Mouse (Mus musculus): ENCODE data around the gene Hcls1. TPM values are rescaled to one million over a fixed set of nuclear protein-coding genes. Genes with fewer than 3 reads are reported as not detected.

The Hcls1 gene
- polyA plus RNA-seq (2012; rRNA removed): 7.3 and 12.3 TPM in 2 replicates
- 5.1 and 5.8 TPM in 2 replicates for polyA plus RNA-seq (2014; fragmentation: Nextera tagmentation; extraction: Ambion mirVana)

DNA sequence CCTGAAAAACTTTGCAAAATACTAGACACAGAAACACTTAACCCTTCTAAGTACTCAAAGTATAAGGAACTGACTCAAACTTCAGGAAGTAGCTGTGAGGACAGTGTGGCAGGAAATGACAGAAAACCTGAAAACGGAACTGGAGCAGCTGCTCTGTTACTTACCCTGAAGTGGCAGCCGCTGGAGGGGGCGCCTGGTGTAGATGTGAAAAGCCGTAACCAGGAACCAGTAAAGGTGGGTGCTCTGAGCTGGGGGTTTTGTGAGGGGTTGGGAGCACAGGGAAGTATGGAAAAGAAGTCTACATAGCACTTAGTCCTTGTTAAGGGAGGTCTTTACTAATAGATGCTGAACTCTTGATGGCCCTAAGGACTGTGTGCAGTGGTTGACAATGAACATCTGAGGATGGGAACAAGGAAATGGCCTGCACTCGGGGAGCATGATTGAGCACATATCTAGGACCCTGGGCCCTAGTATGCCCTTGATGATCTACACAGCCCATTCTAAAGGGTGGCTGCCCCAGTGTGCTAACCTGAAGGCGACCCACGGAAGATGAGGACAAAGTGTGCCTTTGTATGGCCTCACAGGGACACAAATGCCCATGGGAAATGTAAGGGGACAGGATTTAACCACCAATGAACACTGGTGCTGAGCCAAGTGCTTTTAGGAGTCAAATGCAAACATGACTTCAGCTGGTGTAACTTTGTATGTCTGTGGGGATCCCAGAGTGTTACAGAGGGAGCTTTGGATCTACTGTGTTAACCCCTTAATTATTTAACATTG, at the start of gene Hcls1:
TSS of gene Hcls1 (plus strand) at position 143 of the 780 bp plus-strand sequence.
- H3K36me3 ChIP-seq (replicated peaks; ENCODE audit: control insufficient read depth, insufficient read depth, low read depth): peaks cover 5% of the 10 kb centered on the region; the same call in 1 of the 2 replicates
- WGBS (ENCODE audit: insufficient replicate concordance): 19% methylated on average over 7 of the region's 7 CpGs
- TF ChIP-seq EP300 (IDR thresholded peaks at IDR 0.05; ENCODE audit: low read depth): no peak
- TF ChIP-seq CTCF (IDR thresholded peaks at IDR 0.05; ENCODE audit: low read depth): no peak
- H3K9ac ChIP-seq (replicated peaks): peak within 1 kb of the TSS; percentile 49; the same call in 1 of the 2 replicates
- H3K4me3 ChIP-seq (ENCODE audit: insufficient read depth in 1 of 2, low read depth in 2 of 2, low read length in 2 of 2): peak within 1 kb of the TSS; percentile 33 to 49
- H3K4me2 ChIP-seq (ENCODE audit: low read depth): peak within 1 kb of the TSS; percentile 48
- no peaks in the 10 kb centered on the region for H3K9me3 ChIP-seq (ENCODE audit: control insufficient read depth, low read length)
- peaks cover 0 to 11% of the 10 kb centered on the region in 2 experiments; a peak in 3 of 4 replicates for H3K4me1 ChIP-seq (replicated peaks; ENCODE audit: control insufficient read depth in 2 of 2, insufficient read depth in 2 of 2, low read length in 1 of 2)
- H3K27ac ChIP-seq: peak within 1 kb of the TSS; percentile 2; the same call in 1 of the 2 replicates
- peak; percentile 44; the same call in 1 of the 2 replicates for ATAC-seq (ENCODE audit: insufficient read depth)
- DNase-seq (ENCODE audit: low read depth in 3 of 3, low spot score in 3 of 3): peak in 2 of 3 experiments; percentile 20 to 31
- H3K27me3 ChIP-seq (ENCODE audit: control insufficient read depth, insufficient read depth, low read length): no peaks in the 10 kb centered on the region

DNA sequence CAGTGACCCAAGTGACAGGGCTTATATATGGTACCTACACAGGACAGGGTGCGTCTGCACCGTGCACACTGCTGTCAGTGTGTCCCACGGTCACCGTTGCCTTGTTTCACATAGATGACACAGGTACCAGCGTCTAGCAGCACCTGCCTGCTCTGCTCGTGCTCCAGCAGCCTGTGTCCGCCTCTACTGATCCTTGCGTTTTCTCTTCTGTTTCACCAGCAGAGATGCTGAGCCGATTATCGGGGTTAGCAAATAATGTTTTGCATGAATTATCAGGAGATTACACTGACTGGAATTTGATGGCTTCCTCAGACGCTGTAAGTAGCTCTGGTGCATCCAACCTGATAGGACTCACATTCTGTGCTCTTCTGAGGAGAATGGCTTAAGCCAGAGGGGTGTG, 48.9 kb upstream of the Hcls1 start:
- Histone ChIP-seq H3K4me1 (replicated peaks; ENCODE audit: control insufficient read depth in 2 of 2, insufficient read depth in 2 of 2, low read length in 1 of 2) (peaks cover 7 to 18% of the 10 kb centered on the region in 2 experiments), H3K9me3 (ENCODE audit: control insufficient read depth, low read length) (no peaks in the 10 kb centered on the region), H3K4me2 (ENCODE audit: low read depth) (no peak overlapping the region), H3K27me3 (ENCODE audit: control insufficient read depth, insufficient read depth, low read length) (no peaks in the 10 kb centered on the region), H3K4me3 (ENCODE audit: insufficient read depth in 1 of 2, low read depth in 2 of 2, low read length in 2 of 2) (no peak overlapping the region), H3K9ac (replicated peaks) (no peak overlapping the region), H3K36me3 (replicated peaks; ENCODE audit: control insufficient read depth, insufficient read depth, low read depth) (peaks cover 8% of the 10 kb centered on the region), H3K27ac (no peak overlapping the region)
- 87% methylated on average over 11 of the region's 11 CpGs for WGBS (ENCODE audit: insufficient replicate concordance)
- no peak for ATAC-seq (ENCODE audit: insufficient read depth)
- TF ChIP-seq EP300 (IDR thresholded peaks at IDR 0.05; ENCODE audit: low read depth) (no peak), CTCF (IDR thresholded peaks at IDR 0.05; ENCODE audit: low read depth) (no peak)
- no peak for DNase-seq (ENCODE audit: low read depth in 3 of 3, low spot score in 3 of 3)

DNA sequence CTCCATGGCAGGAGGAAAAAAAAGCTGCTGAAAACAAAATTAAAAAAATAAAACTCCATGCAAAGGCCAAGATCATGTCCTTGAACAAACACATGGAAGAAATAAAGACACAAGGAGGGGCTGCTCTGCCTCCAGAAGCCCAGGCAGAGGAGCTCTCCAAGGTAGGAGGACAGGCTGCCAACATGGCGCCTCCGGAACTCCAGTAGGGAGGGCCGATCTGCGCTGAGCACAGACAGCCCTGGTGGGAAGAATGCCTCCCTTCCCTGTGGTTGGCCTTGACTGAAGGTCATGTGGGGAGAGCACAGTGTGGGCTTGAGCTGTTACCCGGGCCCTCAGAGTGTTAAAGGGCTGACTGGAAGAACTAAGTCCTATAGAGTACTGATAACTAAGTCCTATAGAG, 47.2 kb upstream of the Hcls1 start:
- H3K27ac ChIP-seq: no peak overlapping the region
- no peak overlapping the region for H3K9ac ChIP-seq (replicated peaks)
- 82% methylated on average over 5 of the region's 5 CpGs for WGBS (ENCODE audit: insufficient replicate concordance)

DNA sequence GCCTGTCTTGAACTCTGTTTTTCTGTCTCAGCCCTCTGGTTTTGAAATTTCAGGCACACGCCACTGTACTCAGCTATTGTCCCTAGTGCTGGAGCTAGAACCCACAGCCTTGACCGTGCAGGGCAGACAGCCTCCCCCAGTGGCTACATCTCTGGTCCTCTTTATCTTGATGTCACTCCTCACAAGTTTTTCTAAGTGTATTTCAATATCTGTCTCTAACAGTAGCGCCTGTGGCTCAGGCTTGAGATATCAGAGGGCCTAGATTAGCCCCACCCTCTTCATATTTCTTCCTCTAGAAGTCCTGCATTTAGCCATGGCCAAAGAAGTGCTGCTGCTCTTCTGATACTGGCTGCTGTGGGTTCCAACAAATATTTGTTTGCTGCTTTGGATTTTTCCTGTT, 44.2 kb upstream of the Hcls1 start:
- peak; percentile 54 for TF ChIP-seq CTCF (IDR thresholded peaks at IDR 0.05; ENCODE audit: low read depth)
- TF ChIP-seq EP300 (IDR thresholded peaks at IDR 0.05; ENCODE audit: low read depth): peak; percentile 96
- WGBS (ENCODE audit: insufficient replicate concordance): 19% methylated on average over 3 of the region's 3 CpGs
- Histone ChIP-seq H3K36me3 (replicated peaks; ENCODE audit: control insufficient read depth, insufficient read depth, low read depth) (peaks cover 14% of the 10 kb centered on the region), H3K27ac (peak overlapping the region; percentile 91), H3K4me3 (ENCODE audit: insufficient read depth in 1 of 2, low read depth in 2 of 2, low read length in 2 of 2) (peak overlapping the region; percentile 19 to 30; a peak in 3 of 4 replicates), H3K9me3 (ENCODE audit: control insufficient read depth, low read length) (no peaks in the 10 kb centered on the region), H3K27me3 (ENCODE audit: control insufficient read depth, insufficient read depth, low read length) (no peaks in the 10 kb centered on the region), H3K4me1 (replicated peaks; ENCODE audit: control insufficient read depth in 2 of 2, insufficient read depth in 2 of 2, low read length in 1 of 2) (peaks cover 36 to 48% of the 10 kb centered on the region in 2 experiments), H3K4me2 (ENCODE audit: low read depth) (peak overlapping the region; percentile 71), H3K9ac (replicated peaks) (peak overlapping the region; percentile 45)
- ATAC-seq (ENCODE audit: insufficient read depth): peak; percentile 91
- peak; percentile 89 to 94 (median 90) for DNase-seq (ENCODE audit: low read depth in 3 of 3, low spot score in 3 of 3)

More for the DNA sequence above, 47.2 kb upstream of the Hcls1 start:
- peaks cover 8% of the 10 kb centered on the region for H3K36me3 ChIP-seq (replicated peaks; ENCODE audit: control insufficient read depth, insufficient read depth, low read depth)
- H3K4me3 ChIP-seq (ENCODE audit: insufficient read depth in 1 of 2, low read depth in 2 of 2, low read length in 2 of 2): no peak overlapping the region
- H3K4me1 ChIP-seq (replicated peaks; ENCODE audit: control insufficient read depth in 2 of 2, insufficient read depth in 2 of 2, low read length in 1 of 2): peaks cover 23 to 33% of the 10 kb centered on the region in 2 experiments
- no peaks in the 10 kb centered on the region for H3K27me3 ChIP-seq (ENCODE audit: control insufficient read depth, insufficient read depth, low read length)
- ATAC-seq (ENCODE audit: insufficient read depth): no peak
- no peak for DNase-seq (ENCODE audit: low read depth in 3 of 3, low spot score in 3 of 3)
- H3K9me3 ChIP-seq (ENCODE audit: control insufficient read depth, low read length): no peaks in the 10 kb centered on the region
- H3K4me2 ChIP-seq (ENCODE audit: low read depth): no peak overlapping the region
- TF ChIP-seq CTCF (IDR thresholded peaks at IDR 0.05; ENCODE audit: low read depth): no peak
- no peak for TF ChIP-seq EP300 (IDR thresholded peaks at IDR 0.05; ENCODE audit: low read depth)

DNA sequence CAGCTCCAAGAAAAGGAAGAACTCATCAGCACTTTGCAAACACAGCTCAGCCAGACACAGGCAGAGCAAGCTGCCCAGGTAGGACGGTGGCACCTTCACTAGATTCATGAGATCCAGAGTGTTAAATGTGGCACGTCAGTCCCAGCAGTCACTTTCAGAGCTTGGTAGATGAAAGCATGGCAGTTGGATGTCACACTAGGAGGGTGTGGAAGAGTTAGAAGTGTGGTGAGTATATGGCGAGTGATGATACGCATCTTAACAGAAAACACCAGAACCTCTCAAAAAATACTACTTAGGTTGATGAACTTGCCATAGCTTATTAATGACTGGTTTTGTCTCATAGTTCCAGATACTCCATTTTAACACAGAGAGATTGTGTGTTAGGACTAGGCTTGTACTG, 43.4 kb upstream of the Hcls1 start:
- H3K9me3 ChIP-seq (ENCODE audit: control insufficient read depth, low read length): no peaks in the 10 kb centered on the region
- TF ChIP-seq CTCF (IDR thresholded peaks at IDR 0.05; ENCODE audit: low read depth) (no peak), EP300 (IDR thresholded peaks at IDR 0.05; ENCODE audit: low read depth) (no peak)
- H3K4me2 ChIP-seq (ENCODE audit: low read depth): peak overlapping the region; percentile 71
- H3K4me3 ChIP-seq (ENCODE audit: insufficient read depth in 1 of 2, low read depth in 2 of 2, low read length in 2 of 2): no peak overlapping the region; a peak in 1 of 4 replicates
- no peaks in the 10 kb centered on the region for H3K27me3 ChIP-seq (ENCODE audit: control insufficient read depth, insufficient read depth, low read length)
- H3K4me1 ChIP-seq (replicated peaks; ENCODE audit: control insufficient read depth in 2 of 2, insufficient read depth in 2 of 2, low read length in 1 of 2): peaks cover 36 to 48% of the 10 kb centered on the region in 2 experiments
- peaks cover 11% of the 10 kb centered on the region for H3K36me3 ChIP-seq (replicated peaks; ENCODE audit: control insufficient read depth, insufficient read depth, low read depth)
- ATAC-seq (ENCODE audit: insufficient read depth) (peak; percentile 22; the same call in 1 of the 2 replicates), DNase-seq (ENCODE audit: low read depth in 3 of 3, low spot score in 3 of 3) (peak in 2 of 3 experiments; percentile 34 to 42)
- H3K27ac ChIP-seq: peak overlapping the region; percentile 91
- whole genome bisulfite sequencing (ENCODE audit: insufficient replicate concordance): 50% methylated on average over 4 of the region's 4 CpGs
- peak overlapping the region; percentile 64 for H3K9ac ChIP-seq (replicated peaks)
